Mouse (Mus musculus) urinary bladder, postnatal 4 days (tissue): Measurements from ENCODE around the gene Scp2.

Source experiments
- DNase-seq, 2 experiments: peaks; one replicate each; pipeline ENCODE4 v3.0.0; 2021 to 2022; ENCODE audit warnings: low spot score in 2 of 2

The Scp2 gene

DNA sequence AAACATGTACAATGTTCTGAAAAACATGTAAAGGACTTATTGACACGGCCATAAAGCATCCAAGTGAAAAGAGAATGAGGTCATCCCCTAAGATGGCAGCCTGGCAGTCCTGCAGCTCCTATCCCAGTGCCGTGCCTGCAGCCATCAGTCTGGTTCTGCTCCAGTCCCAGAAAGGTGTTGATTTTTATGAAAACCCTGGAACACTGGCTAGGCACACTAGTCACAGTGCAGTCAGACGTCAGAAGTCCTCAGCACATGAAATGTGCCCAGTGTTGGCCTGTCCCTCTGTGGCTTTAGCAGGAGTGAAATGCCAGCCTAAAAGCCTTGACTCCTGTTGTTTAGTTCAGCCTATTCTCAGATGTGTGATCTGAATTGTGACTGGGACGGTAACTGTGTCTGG, 84.0 kb downstream of the Scp2 start:
- DNase-seq = no peak

- no peak for DNase-seq
Measured at GRCm38 (mm10) chr4:108059601-108060379, 85.0 kb downstream of the Scp2 start.

- no peak for DNase-seq
Measured at GRCm38 (mm10) chr4:108058166-108058565, 86.6 kb downstream of the Scp2 start.

DNA sequence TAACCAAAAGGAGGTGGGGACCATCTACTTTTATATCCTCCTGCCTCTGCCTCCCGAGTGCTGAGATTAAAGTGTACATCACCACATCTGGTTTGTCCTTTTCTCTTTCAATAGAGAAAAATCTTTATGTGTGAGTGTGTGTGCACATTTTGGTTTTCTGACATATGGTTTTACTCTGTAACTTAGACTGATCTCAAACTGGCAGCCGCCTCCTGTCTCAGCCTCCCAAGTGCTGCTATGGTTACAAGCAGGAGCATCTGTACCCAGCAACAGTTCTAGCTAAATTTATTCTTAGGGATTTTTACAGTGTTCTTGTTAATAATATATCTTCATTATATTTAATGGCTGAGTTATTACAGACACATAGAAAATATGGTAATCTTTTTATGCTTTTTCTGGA, 87.6 kb downstream of the Scp2 start:
- no peak for DNase-seq

GRCm38 (mm10) chr4:108055873-108056272, 88.9 kb downstream of the Scp2 start:
- DNase-seq = no peak

GRCm38 (mm10) chr4:108052673-108053072, 92.1 kb downstream of the Scp2 start:
- no peak for DNase-seq

- no peak for DNase-seq
Measured at GRCm38 (mm10) chr4:108051687-108052274, 93.0 kb downstream of the Scp2 start.

- no peak for DNase-seq
Measured at GRCm38 (mm10) chr4:108046136-108046535, 98.7 kb downstream of the Scp2 start.

- no peak for DNase-seq
Measured at GRCm38 (mm10) chr4:108045136-108046107, 99.4 kb downstream of the Scp2 start.

GRCm38 (mm10) chr4:108037027-108037426, 107.8 kb downstream of the Scp2 start:
- DNase-seq = no peak

- no peak for DNase-seq
Measured at GRCm38 (mm10) chr4:108033041-108033764, 111.6 kb downstream of the Scp2 start.

- DNase-seq = no peak
Measured at GRCm38 (mm10) chr4:108032352-108032849, 112.4 kb downstream of the Scp2 start.

DNA sequence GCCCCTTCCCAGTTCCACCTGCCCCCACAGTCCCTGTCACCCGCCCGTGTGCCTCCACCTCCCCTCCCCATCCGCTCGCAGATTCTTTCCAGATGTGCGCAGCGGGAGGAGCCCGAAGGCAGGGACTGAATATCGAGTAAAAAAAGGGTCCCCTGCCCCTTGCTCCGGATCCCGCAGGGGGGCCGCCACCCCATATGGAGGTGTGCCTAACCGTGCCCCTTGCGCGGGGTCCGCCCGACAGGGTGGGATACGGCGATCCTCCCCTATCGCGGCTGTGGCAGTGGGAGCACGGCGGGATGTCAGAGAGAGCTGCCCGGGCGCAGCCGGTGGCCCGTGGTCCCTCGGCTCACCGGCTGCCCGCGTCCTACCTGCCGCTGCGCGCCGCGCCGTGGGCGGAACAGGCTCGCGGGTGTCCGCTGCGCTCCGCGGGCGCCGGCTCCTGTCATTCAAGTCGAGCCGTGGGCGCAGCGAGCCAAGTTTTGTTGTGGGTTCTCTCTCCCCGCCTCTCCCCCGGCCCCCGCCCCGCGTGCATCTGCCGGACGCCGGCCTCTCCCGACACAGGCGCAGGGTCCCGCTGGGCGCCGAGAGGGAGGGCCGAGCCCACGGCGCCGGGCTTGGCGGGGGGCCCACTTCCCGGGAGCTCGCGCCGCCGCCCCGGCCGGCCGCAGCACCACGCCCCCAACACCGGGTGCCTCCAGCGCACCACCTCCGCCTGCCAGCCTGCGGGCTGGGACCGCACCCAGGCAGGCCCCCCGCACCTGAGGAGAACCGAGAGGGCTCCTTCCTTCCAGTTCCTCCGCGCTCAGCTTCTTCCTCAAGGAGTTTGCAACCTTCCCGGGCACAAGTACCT, 113.1 kb downstream of the Scp2 start:
- DNase-seq = peak; percentile 61 to 75

- no peak for DNase-seq
Measured at GRCm38 (mm10) chr4:108030888-108031501, 113.8 kb downstream of the Scp2 start.

- DNase-seq = no peak
Measured at GRCm38 (mm10) chr4:108026193-108026592, 118.6 kb downstream of the Scp2 start.

GRCm38 (mm10) chr4:108025269-108025668, 119.5 kb downstream of the Scp2 start:
- DNase-seq = no peak

DNA sequence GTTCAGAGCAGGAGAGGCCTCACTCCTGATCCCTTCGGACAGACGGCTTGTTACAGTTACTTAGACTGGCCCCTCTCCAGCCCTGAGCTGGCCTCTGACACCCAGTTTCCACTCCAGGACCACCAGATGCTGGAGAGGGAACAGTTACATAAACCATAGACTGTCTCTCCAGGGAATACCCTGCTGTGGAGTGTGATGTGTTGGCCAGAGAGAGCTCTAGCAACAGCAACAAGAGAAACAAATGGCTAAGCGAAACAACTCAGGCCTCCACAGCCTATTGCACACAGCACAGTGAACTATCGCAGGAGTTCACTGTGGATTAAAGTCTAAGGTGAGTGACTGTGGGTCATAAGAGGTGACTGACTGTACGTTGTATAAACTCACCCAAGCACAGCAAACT, 120.2 kb downstream of the Scp2 start:
- peak in 1 of 2 experiments; percentile 46 for DNase-seq

DNA sequence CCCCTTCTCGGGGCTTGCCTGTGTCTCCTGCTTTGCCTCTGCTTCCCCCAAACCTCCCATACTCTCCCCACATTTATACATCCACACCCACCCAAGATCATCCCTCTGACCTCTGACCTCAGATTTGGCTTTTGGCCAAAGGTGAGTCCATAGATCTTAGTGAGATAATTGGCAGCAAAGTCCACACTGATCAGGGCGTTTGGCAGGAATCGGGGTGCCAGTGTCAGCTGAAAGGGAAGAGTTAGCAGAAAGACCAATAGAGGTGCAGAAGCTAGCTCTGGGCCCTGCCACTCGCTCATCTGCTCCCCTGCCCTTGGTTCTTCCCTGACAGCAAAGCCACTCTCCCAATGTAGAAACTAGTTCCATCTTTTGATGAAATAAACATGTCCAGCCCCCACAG, 121.6 kb downstream of the Scp2 start:
- no peak for DNase-seq

- DNase-seq = no peak
Measured at GRCm38 (mm10) chr4:108020178-108020577, 124.6 kb downstream of the Scp2 start.
